Mouse (Mus musculus): ENCODE results near the gene Cdkn3. TPM values are rescaled to one million over a fixed set of nuclear protein-coding genes. Genes with fewer than 3 reads are reported as not detected.
A peak's percentile ranks its signal among the peaks of the same experiment; 100 is the strongest.

The Cdkn3 gene
- polyA plus RNA-seq, 1 experiment = 0.36 TPM

DNA sequence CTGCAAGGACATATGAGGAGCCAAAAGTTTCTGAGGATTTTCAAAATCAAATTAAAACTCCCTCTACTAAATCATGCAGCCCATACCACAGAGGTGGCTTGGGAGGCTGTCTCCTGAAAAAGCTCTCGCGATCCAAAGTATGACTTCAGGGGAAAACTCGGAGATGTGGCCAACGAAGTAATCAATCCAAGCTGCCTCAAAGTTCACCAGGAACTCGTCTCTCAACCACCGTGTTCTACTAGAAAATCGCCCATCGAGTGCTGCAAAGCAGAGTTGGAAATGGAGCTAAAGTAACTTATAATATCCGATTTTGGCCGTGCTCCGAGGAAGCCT lies 27.1 kb downstream of the Cdkn3 start:
- Histone ChIP-seq H3K27ac (ENCODE audit: insufficient read depth, low read length) (no peak overlapping the region), H3K4me1 (ENCODE audit: control insufficient read depth, insufficient read depth, low read length) (peaks cover 2% of the 10 kb centered on the region; the same call in 1 of the 2 replicates), H3K4me3 (replicated peaks; ENCODE audit: insufficient read depth, low read depth, low read length) (peak overlapping the region; percentile 79), H3K27me3 (ENCODE audit: control insufficient read depth, insufficient read depth, low read length) (no peaks in the 10 kb centered on the region)
- TF ChIP-seq POLR2A (IDR thresholded peaks at IDR 0.05; ENCODE audit: borderline replicate concordance, insufficient read depth, low read length) = no peak
- no peak for TF ChIP-seq CTCF (IDR thresholded peaks at IDR 0.05; ENCODE audit: borderline replicate concordance, insufficient read depth, low read depth, low read length)
- DNase-seq = no peak
- under 1% methylated on average over 11 of the region's 11 CpGs for WGBS

DNA sequence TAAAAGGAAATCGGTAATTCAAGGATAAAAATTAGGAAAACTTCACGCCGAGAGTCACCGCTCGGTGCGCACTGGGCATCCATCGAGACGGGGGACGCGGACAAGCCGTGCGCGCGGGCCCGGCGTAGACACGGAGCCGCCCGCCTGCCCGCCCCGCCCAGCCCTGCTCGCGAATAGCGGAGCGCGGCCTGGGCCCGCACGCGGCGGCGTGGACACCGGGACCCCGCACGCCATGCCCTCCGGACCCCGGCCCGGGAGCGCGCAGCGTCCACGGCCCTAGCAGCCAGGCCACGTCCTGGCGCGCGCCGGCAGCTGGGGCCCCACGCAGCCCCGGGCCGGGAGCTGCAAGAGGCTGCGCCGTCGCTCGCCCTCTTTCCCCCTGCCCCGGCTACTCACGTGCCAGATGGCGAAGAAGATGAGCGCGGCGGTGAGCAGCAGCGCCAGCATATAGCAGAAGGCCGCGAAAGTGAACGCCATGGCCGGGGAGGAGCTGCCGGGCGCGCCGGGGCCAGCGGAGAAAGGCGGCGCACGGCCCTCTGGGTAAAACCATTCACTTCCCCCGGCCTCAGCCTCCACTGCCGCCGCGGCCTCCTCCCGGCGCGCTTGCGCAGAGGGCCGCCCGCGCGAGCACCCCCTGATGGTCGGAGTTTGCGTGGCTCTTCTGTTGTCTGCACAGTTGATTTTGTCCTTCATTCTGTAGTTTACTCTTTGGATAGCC lies 27.6 kb downstream of the Cdkn3 start, which contains the start of gene Cnih1:
TSS of gene Cnih1 (minus strand) at position 625 of the 718 bp plus-strand sequence.
- Histone ChIP-seq H3K4me1 (ENCODE audit: control insufficient read depth, insufficient read depth, low read length) (peaks cover 2% of the 10 kb centered on the region; the same call in 1 of the 2 replicates), H3K27ac (ENCODE audit: insufficient read depth, low read length) (peak within 1 kb of the TSS; percentile 89), H3K4me3 (replicated peaks; ENCODE audit: insufficient read depth, low read depth, low read length) (peak within 1 kb of the TSS; percentile 79), H3K27me3 (ENCODE audit: control insufficient read depth, insufficient read depth, low read length) (no peaks in the 10 kb centered on the region)
- peak; percentile 92 to 93 for DNase-seq
- under 1% methylated on average over 86 of the region's 86 CpGs for WGBS
- TF ChIP-seq CTCF (IDR thresholded peaks at IDR 0.05; ENCODE audit: borderline replicate concordance, insufficient read depth, low read depth, low read length) (peak; percentile 69), POLR2A (IDR thresholded peaks at IDR 0.05; ENCODE audit: borderline replicate concordance, insufficient read depth, low read length) (peak; percentile 61; the same call in 1 of the 2 replicates)

DNA sequence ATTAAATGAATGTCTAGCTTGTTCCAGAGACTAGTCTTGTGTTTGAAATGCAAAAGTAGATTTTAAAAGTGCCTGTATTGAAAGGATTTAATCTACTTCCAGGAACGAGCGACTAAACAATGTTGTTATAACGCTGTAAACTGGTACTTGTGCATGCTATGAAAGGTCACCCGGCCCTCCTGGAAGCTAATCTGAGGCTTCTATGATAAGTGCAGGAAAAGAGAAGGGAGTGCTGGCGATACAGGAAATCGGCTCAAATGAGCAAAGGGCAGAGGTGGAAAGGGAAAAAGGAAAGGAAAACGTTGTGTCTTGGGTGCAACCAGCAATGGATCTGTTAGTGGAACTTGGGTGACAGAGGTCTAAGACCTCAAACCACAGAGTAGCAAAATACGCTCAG lies 28.2 kb downstream of the Cdkn3 start:
- DNase-seq = peak in 1 of 2 experiments; percentile 34

DNA sequence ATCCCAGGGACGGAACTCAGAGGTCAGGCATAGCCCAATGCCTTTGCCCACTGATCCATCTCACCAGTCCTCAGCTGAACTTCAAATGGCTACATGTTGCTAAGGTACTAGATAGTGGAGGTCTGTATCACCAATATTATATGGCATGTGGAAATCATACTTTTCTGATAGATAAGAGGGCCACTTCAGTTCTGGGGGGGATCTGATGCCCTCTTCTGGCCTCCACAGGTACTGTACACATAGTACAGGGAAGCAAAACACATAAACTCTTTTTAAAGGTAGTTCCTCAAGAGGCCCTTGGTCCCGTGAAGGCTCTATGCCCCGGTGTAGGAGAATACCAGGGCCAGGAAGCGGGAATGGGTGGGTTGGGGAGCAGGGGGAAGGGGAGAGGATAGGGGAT lies 30.0 kb downstream of the Cdkn3 start:
- Histone ChIP-seq H3K4me3 (replicated peaks; ENCODE audit: insufficient read depth, low read depth, low read length) (no peak overlapping the region), H3K4me1 (ENCODE audit: control insufficient read depth, insufficient read depth, low read length) (peaks cover 2% of the 10 kb centered on the region; the same call in 1 of the 2 replicates), H3K27me3 (ENCODE audit: control insufficient read depth, insufficient read depth, low read length) (no peaks in the 10 kb centered on the region), H3K27ac (ENCODE audit: insufficient read depth, low read length) (no peak overlapping the region)
- no peak for DNase-seq
- WGBS = 67% methylated on average over 4 of the region's 4 CpGs
- no peak for TF ChIP-seq CTCF (IDR thresholded peaks at IDR 0.05; ENCODE audit: borderline replicate concordance, insufficient read depth, low read depth, low read length)
- no peak for TF ChIP-seq POLR2A (IDR thresholded peaks at IDR 0.05; ENCODE audit: borderline replicate concordance, insufficient read depth, low read length)

More for the DNA sequence above, 28.2 kb downstream of the Cdkn3 start:
- H3K4me1 ChIP-seq (ENCODE audit: control insufficient read depth, insufficient read depth, low read length) = peaks cover 2% of the 10 kb centered on the region; the same call in 1 of the 2 replicates
- no peak for TF ChIP-seq CTCF (IDR thresholded peaks at IDR 0.05; ENCODE audit: borderline replicate concordance, insufficient read depth, low read depth, low read length)
- no peak for TF ChIP-seq POLR2A (IDR thresholded peaks at IDR 0.05; ENCODE audit: borderline replicate concordance, insufficient read depth, low read length)
- 22% methylated on average over 8 of the region's 8 CpGs for WGBS
- no peaks in the 10 kb centered on the region for H3K27me3 ChIP-seq (ENCODE audit: control insufficient read depth, insufficient read depth, low read length)
- peak overlapping the region; percentile 76 for H3K27ac ChIP-seq (ENCODE audit: insufficient read depth, low read length)
- peak overlapping the region; percentile 35 for H3K4me3 ChIP-seq (replicated peaks; ENCODE audit: insufficient read depth, low read depth, low read length)

DNA sequence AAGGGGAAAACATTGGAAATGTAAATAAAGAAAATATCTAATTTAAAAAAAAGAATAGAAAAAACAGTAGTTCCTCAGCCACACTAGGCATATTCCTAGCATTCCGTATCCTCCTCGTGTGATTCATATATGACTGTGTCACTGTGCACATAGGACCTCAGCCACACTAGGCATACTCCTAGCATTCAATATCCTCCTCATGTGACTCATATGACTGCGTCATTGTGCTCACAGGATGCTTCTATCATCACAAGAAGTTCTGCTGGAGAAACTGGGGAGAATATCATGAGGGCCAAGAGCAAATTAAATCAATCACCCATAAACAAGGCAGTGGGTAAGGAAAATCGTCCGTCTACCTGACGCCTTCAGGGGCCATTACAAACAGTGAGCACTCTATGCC lies 30.4 kb downstream of the Cdkn3 start:
- peaks cover 2% of the 10 kb centered on the region; the same call in 1 of the 2 replicates for H3K4me1 ChIP-seq (ENCODE audit: control insufficient read depth, insufficient read depth, low read length)
- no peaks in the 10 kb centered on the region for H3K27me3 ChIP-seq (ENCODE audit: control insufficient read depth, insufficient read depth, low read length)
- TF ChIP-seq CTCF (IDR thresholded peaks at IDR 0.05; ENCODE audit: borderline replicate concordance, insufficient read depth, low read depth, low read length) (no peak), POLR2A (IDR thresholded peaks at IDR 0.05; ENCODE audit: borderline replicate concordance, insufficient read depth, low read length) (no peak)
- WGBS = 95% methylated on average over 6 of the region's 6 CpGs
- no peak overlapping the region for H3K4me3 ChIP-seq (replicated peaks; ENCODE audit: insufficient read depth, low read depth, low read length)
- no peak overlapping the region for H3K27ac ChIP-seq (ENCODE audit: insufficient read depth, low read length)
- no peak for DNase-seq

DNA sequence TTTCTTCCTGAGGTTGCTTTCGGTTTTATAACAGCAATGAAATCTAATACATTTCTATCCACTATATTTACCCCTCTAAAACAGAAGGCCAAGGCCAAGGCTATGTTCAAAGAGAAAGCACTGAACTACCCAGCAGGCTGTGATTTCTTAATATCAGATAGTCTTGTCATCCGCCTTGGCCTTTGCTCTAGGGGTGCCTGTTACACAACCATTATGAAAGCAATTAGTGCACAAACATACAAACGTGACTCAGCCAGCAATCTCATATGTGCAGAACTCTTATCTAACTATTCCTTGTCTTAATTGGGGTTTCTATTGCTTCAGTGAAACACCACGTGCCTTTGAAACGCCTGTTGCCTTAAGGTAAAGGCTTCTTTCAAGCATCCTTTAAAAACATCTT lies 33.8 kb downstream of the Cdkn3 start:
- H3K27me3 ChIP-seq (ENCODE audit: control insufficient read depth, insufficient read depth, low read length) = no peaks in the 10 kb centered on the region
- H3K4me1 ChIP-seq (ENCODE audit: control insufficient read depth, insufficient read depth, low read length) = no peaks in the 10 kb centered on the region; the same call in 1 of the 2 replicates
- no peak overlapping the region for H3K27ac ChIP-seq (ENCODE audit: insufficient read depth, low read length)
- TF ChIP-seq POLR2A (IDR thresholded peaks at IDR 0.05; ENCODE audit: borderline replicate concordance, insufficient read depth, low read length) = no peak
- TF ChIP-seq CTCF (IDR thresholded peaks at IDR 0.05; ENCODE audit: borderline replicate concordance, insufficient read depth, low read depth, low read length) = no peak
- 90% methylated on average over 5 of the region's 5 CpGs for WGBS
- H3K4me3 ChIP-seq (replicated peaks; ENCODE audit: insufficient read depth, low read depth, low read length) = no peak overlapping the region
- no peak for DNase-seq

DNA sequence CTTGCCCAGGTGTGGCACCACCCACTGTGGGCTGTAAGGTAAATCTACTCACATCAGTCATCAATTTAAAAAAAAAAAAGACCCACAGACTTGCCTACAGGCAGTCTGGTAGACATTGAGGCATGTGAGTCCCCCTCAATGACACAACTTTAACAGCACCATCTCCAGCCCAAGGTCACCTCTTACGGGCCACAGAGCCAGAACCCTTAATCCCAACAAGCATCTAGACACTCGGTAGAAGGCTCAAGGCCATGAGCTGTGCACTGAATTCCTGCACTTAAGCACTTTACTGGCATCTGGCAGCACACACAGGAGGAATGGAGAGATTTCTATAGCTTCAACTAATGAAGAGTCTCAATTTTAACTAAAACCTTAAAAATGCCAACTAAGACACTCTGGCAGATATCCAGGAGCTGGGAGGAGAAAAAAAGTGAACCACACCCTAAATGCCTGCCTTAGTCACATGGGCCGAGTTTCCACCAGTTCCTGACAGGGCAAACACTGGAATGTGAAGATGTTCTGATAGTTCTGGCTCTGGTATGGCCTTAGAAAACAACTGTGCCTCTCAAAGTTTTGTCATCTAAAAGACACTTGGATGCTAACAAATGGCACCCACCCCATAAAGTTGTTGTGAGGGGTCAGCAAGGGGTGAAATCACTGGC lies 40.5 kb downstream of the Cdkn3 start:
- H3K4me1 ChIP-seq (ENCODE audit: control insufficient read depth, insufficient read depth, low read length) = no peaks in the 10 kb centered on the region
- no peak for DNase-seq
- no peak overlapping the region for H3K27ac ChIP-seq (ENCODE audit: insufficient read depth, low read length)
- H3K27me3 ChIP-seq (ENCODE audit: control insufficient read depth, insufficient read depth, low read length) = no peaks in the 10 kb centered on the region
- 90% methylated on average over 3 of the region's 3 CpGs for WGBS
- H3K4me3 ChIP-seq (replicated peaks; ENCODE audit: insufficient read depth, low read depth, low read length) = no peak overlapping the region
- TF ChIP-seq POLR2A (IDR thresholded peaks at IDR 0.05; ENCODE audit: borderline replicate concordance, insufficient read depth, low read length) (no peak), CTCF (IDR thresholded peaks at IDR 0.05; ENCODE audit: borderline replicate concordance, insufficient read depth, low read depth, low read length) (no peak)
